Mouse (Mus musculus) frontal cortex, adult 2 months (tissue): Measurements from ENCODE around the gene Scamp5. TPM values are rescaled to one million over a fixed set of nuclear protein-coding genes. Genes with fewer than 3 reads are reported as not detected.
"Not testable (repeated sequence)": the region's sequence is repeated elsewhere in the genome, so short reads cannot be mapped to it uniquely, and the experiment has no call there.

Source experiments
- DNase-seq, 2 experiments: peaks; one replicate each; pipeline ENCODE4 v3.0.0; 2022; ENCODE audit warnings: low spot score in 1 of 2; ENCODE audit errors: extremely low spot score in 1 of 2
- polyA plus RNA-seq: library from polyadenylated mRNA; depleted of rRNA; stranded (reverse); fragments of >200 nt; gene quantifications from 2 replicates; pipeline ENCODE4 v1.2.3, GENCODE M21; 2012

Scamp5 gene
- polyA plus RNA-seq, 1 experiment: 371 TPM

DNA sequence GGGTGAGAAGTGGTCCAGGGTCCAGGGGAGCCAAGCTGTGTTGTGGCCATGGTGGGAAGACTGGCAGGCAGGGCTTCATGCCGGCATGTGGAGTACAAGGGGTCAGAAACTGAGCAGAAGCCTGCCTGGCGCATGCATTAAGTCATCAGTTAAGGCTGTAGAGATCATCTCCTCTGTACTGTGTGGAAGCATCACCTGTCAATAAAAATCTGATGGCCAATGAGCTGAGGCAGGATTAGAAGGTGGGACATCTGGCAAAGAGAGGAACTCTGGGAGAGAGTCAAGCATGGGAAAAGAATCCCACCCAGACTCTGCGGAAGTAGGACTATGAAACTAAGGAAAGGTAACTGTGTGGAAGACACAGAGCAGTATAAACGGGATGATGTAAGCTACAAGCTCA lies 14.3 kb downstream of the Scamp5 start:
- DNase-seq: no peak

- no peak for DNase-seq
Observed at GRCm38 (mm10) chr9:57452624-57453462, 15.0 kb downstream of the Scamp5 start.

- no peak for DNase-seq
Observed at GRCm38 (mm10) chr9:57449715-57450114, 18.1 kb downstream of the Scamp5 start.

DNA sequence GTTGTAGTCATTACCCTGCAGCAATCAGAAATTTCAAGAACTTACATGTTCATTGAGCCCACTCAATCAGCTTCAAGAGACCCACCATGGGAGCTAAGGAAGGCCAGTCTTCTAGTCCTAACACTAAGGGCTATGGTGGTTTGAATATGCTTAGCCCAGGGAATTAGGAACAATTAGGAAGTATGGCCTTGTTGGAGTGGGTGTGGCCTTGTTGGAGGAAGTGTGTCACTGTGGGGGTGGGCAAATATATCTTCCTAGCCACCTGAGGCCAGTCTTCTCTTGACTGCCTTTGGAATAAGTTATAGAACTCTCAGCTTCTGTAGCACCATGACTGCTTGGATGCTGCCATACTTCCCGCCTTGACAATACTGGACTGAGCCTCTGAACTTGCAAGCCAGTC lies 27.2 kb downstream of the Scamp5 start:
- no peak for DNase-seq

GRCm38 (mm10) chr9:57439522-57440295 lies 28.2 kb downstream of the Scamp5 start, which contains the start of gene Ppcdc:
Gene Ppcdc (minus strand): TSS chr9:57440124.
- peak; percentile 96 for DNase-seq

DNA sequence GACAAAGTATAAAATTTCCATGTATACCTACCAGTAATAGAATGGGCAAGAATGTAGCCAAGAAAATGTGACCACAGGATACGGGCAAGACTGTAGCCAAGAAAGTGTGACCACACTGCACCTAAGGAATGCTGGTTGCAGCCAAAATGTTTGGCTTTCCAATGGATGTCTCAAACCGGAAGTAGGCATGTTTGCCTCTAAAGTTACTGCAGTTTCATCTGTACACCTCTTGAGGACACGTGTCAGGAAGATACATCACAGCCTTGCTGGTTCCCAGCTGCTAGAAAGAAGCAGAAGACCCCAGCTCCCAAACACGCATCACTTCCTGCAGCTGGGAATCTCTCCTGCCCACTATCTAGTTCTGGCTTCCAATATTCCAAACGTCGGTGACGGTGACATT lies 28.8 kb downstream of the Scamp5 start:
- no peak for DNase-seq

DNA sequence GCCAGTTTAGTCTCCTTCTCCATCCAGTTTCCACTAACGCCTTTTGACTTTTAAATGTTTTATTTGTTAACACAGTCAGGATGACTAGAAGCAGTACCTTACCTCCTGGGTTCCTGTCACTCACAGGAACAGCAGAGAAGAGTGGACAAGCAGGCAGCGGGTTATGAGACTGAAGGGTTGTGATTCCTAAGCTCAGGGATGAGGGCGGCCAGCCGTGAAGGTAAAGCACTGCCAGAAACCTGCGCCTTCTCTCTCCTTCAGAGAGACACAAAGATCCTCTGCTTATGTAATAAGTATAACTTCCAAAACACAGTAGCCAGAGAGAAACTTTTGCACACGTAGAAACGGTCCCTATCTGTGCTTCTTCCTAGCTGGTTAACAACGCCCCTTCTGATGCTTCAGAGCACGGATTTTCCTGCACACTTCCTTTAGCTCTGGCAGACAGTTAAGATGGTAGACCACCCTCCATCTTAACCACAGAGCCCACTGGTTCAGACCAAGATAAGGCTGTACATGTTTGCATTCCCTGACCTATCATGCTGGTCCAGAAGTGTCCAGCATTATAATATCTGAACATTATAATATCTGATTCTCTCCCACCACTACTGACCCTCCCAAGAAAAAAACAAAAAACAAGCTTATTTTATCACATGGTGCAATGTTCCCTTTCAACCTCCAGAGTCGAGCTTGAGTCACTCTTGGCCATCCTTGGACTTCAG lies 29.8 kb downstream of the Scamp5 start:
- no peak for DNase-seq

DNA sequence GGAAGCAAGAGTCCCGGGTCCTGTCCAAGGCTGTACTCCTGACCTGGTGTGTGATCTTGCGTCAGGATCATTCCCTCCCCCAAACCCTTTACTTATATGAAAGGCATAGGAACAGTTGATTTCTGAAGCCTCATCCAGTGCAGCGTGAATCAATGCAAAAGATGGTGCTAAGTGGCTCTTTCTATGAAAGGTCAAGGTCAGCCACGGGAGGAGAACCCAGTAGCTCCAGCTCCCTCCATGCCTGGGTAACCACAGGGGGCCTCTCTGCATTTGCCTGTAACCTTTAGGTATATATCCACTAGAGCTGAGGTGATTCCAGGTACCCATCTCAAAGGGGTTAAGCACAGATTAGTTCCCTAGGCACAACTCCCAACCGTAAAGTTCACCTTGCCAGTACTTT lies 31.7 kb downstream of the Scamp5 start:
- no peak for DNase-seq

DNA sequence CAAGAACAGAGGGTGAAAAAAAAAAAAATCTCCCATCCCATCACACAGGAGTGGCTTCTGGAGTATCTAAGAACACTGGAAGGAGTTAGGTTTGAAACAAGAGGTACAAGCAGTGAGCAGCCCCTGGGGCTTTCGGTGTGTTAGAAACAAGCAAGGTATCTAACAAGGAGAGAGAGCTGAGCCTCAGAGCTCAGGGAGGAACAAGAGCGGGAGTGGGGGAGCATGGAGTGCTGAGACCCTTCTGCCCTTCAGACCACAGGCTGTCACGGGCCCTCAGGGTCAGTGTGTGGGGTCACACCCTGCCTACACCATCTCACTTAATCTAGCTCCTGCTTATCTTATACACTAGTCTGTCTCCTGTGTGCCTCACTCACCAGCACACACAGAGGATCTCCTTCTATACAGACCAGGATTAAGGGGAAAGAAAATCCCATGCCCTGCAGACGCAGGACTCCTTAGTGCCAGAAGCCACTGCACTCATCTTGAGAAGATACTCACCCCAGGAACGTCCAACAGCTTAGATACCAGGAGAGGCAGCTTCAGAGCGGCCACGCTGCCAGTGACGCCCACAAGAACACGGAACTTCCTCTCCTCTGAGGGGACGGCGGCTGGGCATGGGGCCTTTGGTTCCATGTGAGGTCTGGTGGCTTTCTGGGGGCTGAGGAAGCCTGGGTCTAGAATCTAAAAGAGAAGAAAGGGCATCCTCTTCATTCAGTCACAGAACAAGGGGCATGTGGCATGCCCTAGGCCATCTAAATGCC lies 33.3 kb downstream of the Scamp5 start:
- no peak for DNase-seq

DNA sequence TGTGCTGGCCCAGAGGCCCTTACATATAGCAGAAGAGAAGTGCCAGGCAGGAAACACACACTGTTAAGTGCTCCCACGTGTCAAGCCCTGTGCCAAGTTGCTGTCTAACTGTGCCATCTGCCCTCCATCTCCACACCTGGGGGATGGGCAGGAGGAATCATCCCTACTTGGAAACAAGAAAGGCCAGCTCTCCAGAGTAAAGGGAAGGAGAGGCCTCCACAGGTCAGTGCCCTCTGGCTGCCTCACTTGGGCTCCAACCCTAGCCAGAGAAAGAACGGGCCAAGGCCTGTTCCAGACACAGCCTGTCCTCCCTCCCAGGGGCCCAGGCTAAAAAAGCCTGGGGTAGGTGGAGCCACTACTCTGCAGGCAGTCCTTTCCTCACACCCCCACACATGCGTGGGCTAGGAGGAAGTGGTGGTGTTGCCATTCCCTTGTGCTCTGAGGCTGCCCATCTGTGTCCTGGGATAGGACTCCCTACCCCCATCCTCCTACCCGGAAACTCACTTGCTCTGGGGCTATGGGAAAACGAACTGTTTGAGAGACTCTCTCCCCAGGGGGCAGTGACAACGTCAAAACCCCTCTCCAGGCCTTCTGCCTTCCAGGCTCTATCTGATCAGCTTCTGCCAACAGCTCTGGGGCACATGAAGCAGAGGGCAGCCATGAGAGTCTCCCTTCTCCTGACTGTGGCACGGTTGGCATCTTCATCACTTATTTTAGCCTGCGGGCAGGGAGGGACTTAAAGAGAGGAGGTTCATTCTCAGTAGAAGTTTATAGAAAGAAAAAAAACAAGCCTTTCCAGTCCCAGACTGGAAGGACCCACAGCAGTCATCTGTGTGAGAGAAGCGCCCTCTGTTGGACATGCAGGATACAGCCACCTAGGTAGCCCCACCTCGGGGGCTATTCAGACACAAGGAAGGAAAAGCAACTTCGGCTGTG lies 34.5 kb downstream of the Scamp5 start:
- peak; percentile 69 to 91 for DNase-seq

GRCm38 (mm10) chr9:57432480-57432879 lies 35.4 kb downstream of the Scamp5 start:
- no peak for DNase-seq

DNA sequence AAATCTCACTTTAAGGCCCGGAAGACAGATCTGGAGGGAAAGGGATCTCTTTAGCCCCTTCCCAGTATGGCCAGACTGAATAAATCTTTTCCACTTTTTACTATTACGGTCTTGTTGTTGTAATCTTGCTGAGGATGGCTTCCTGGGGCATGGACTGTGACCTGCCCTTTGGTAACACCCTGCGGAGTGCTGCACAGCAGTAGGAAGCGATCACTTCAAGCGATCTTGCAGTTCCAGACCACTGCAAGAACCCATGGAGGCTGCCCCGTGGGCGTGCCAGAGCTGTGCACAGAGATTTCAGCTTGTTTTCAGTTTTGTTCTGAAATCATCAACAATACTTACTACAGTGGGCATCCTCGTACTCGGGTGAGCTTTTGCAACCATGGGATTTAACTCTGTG lies 36.7 kb downstream of the Scamp5 start:
- DNase-seq: no peak

DNA sequence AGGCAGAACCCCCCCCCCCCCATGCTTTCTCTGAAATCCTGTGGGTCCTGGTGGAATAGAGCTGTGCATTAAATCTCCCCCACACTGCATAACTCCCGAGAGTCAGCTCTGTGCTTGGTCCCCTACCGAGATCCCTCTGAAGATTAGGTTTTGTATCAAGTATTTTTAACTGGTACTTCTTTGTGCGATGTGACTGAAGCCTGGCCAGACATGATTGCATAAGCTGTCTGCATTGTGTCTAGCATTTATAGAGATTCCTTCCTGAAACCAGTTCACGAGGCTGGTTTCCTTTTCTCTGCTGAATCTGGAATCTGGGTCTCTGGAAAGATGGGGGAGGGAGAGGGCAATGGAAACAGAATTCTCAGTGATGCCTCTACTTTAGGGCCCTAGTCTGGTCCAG lies 39.5 kb downstream of the Scamp5 start:
- DNase-seq: peak in 1 of 2 experiments; percentile 44

DNA sequence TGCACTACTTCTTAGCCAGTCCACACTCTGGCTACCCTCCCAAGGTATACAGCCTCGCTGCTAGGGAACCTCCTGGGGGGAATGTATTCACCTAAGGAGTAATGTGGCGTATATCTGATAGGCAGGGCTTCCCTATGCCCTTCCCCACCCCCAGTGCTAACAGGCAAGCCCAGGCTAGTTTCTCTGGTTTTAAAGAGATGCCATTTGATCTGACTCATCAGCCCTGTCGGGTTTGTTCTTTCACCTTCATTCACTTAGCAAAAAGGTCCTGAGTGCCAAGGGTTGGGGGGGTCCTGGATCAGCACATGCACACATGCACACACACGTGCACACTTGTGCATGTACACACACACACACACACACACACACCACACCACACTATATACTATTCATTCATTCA lies 39.9 kb downstream of the Scamp5 start:
- no peak for DNase-seq

DNA sequence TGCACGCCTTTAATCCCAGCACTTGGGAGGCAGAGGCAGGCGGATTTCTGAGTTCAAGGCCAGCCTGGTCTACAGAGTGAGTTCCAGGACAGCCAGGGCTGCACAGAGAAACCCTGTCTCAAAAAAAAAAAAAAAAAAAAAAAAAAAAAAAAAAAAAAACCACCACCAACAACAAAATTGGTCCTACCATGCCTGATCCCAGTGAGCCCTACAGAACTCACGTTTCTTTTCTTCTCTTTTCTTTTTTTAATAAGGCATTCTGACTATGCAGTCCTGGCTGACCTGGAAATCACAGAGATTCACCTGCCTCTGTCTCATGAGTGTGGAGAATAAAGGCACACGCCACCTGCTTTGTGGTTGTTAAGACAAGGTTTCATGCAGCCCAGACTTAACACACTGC lies 40.7 kb downstream of the Scamp5 start:
- not testable (repeated sequence) for DNase-seq

- no peak for DNase-seq
Observed at GRCm38 (mm10) chr9:57425116-57425515, 42.7 kb downstream of the Scamp5 start.

DNA sequence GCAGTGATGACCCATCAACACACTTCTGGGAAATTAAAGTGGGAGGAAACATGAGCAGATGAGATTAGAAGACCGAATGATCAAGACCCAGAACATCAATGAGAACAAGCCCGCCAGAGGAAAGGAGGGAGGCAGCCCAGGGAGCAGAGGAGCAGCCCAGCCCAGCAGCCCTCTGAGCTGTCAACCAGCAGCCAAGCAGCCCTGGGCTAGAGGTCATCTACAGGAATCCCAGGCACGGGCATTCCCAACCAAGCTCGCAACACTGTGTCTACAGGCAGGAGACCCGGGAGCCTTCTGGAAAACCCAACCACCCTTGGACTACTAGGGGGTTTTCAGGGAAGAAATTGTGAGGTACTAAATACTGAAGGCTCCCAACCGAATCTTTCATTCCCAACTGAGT lies 43.8 kb downstream of the Scamp5 start:
- no peak for DNase-seq

GRCm38 (mm10) chr9:57421688-57422111 lies 46.2 kb downstream of the Scamp5 start:
- no peak for DNase-seq

GRCm38 (mm10) chr9:57421121-57421571 lies 46.7 kb downstream of the Scamp5 start:
- DNase-seq: no peak
